Mouse (Mus musculus) heart, postnatal 0 days (tissue): Measurements from ENCODE around the gene Dnajb1.

ENCODE experiments used
- CTCF ChIP-seq: IDR thresholded peaks from 2 replicates; pipeline ENCODE4 v1.5.1; 2016; ENCODE audit warnings: antibody characterized with exemption, control low read depth, low read depth
- EP300 ChIP-seq: IDR thresholded peaks from 2 replicates; pipeline ENCODE4 v1.6.1; 2016; ENCODE audit warnings: antibody characterized with exemption, low read depth

GRCm38 (mm10) chr8:83587644-83588043 lies 20.3 kb upstream of the Dnajb1 start:
- TF ChIP-seq EP300 (no peak), CTCF (no peak)
